In genomic region chr2:122368081-122368971, GRCm38 (mm10) we compare ENCODE assay signal across 8 mouse cellular contexts. TPM values are rescaled to one million over a fixed set of nuclear protein-coding genes. Genes with fewer than 3 reads are reported as not detected.
A peak's percentile ranks its signal among the peaks of the same experiment; 100 is the strongest.
DNase-seq lines count a peak whose midpoint lies in the region; ATAC-seq and TF ChIP-seq lines count a peak whose summit lies in the region.

No protein-coding gene starts in this region.

- peaks cover 14% of the 10 kb centered on the region for H3K27me3 ChIP-seq in heart, embryonic 10.5 days (ENCODE audit: insufficient read depth, poor library complexity, severe bottlenecking)
- H3K27me3 ChIP-seq in Patski: no peaks in the 10 kb centered on the region
- peaks cover 30% of the 10 kb centered on the region for H3K27me3 ChIP-seq in forebrain, embryonic 10.5 days (ENCODE audit: poor library complexity, severe bottlenecking)
- H3K27me3 ChIP-seq in lung, postnatal 0 days (replicated peaks; ENCODE audit: insufficient read depth, low read length): no peaks in the 10 kb centered on the region

- no peaks in the 10 kb centered on the region for H3K9me3 ChIP-seq in heart, embryonic 10.5 days
- H3K9me3 ChIP-seq in forebrain, embryonic 10.5 days: no peaks in the 10 kb centered on the region
- no peaks in the 10 kb centered on the region for H3K9me3 ChIP-seq in lung, postnatal 0 days (ENCODE audit: low read length)

- under 1% methylated on average over 50 of the region's 55 CpGs for WGBS in heart, embryonic 10.5 days
- under 1% methylated on average over 49 of the region's 55 CpGs for WGBS in forebrain, embryonic 10.5 days
- WGBS in lung, postnatal 0 days: 3% methylated on average over 25 of the region's 55 CpGs

- no peak for TF ChIP-seq CTCF in Patski (IDR thresholded peaks at IDR 0.05)
- TF ChIP-seq CTCF in lung, postnatal 0 days (IDR thresholded peaks at IDR 0.05): peak; percentile 38

- no peak for TF ChIP-seq EP300 in lung, postnatal 0 days (IDR thresholded peaks at IDR 0.05)

- DNase-seq in heart, embryonic 10.5 days (ENCODE audit: low spot score): no peak
- no peak for DNase-seq in heart, postnatal 14 days
- no peak for DNase-seq in Patski (ENCODE audit: low read depth, low spot score)
- DNase-seq in forebrain, embryonic 10.5 days (ENCODE audit: extremely low spot score, low spot score): peak; percentile 50
- peak; percentile 34 for DNase-seq in kidney, adult 18-20 months
- peak; percentile 27 for DNase-seq in lung, postnatal 0 days (ENCODE audit: low spot score)
- peak; percentile 78 for DNase-seq in testis, postnatal 10 days (ENCODE audit: low spot score)
- DNase-seq in left cerebral cortex, adult 8-10 months (ENCODE audit: low spot score in 2 of 2): no peak

- ATAC-seq in Patski: peak; percentile 32
- peak; percentile 75 for ATAC-seq in lung, postnatal 0 days

- intact Hi-C loops in heart, postnatal 14 days (cut with DNase I): no loop called here

- peak overlapping the region; percentile 72 for H3K9ac ChIP-seq in lung, postnatal 0 days (replicated peaks; ENCODE audit: low read depth)

- peak overlapping the region; percentile 89 for H3K4me3 ChIP-seq in heart, embryonic 10.5 days
- peak overlapping the region; percentile 98 for H3K4me3 ChIP-seq in forebrain, embryonic 10.5 days
- peak overlapping the region; percentile 87 for H3K4me3 ChIP-seq in lung, postnatal 0 days (ENCODE audit: low read depth, low read length)

- peak overlapping the region; percentile 96 for H3K27ac ChIP-seq in heart, embryonic 10.5 days
- peak overlapping the region; percentile 96 for H3K27ac ChIP-seq in forebrain, embryonic 10.5 days
- no peak overlapping the region for H3K27ac ChIP-seq in lung, postnatal 0 days (ENCODE audit: low read length)

- CTCF ChIA-PET in Patski (lab: Charles Lee): interaction anchor here (1.0 to 1.5 kb wide), 5 partner anchors 10 to 59 kb away, joined by 3 to 8 read pairs (median 5); no protein-coding TSS in a partner anchor

- POLR2A ChIA-PET in Patski (lab: Charles Lee): interaction anchor here (0.5 to 1.1 kb wide), 5 partner anchors 8 to 230 kb away, joined by 3 to 5 read pairs (median 3); no protein-coding TSS in a partner anchor

- peaks cover 8% of the 10 kb centered on the region; the same call in 1 of the 2 replicates for H3K36me3 ChIP-seq in heart, embryonic 10.5 days
- peaks cover 14% of the 10 kb centered on the region for H3K36me3 ChIP-seq in forebrain, embryonic 10.5 days (replicated peaks)
- no peaks in the 10 kb centered on the region for H3K36me3 ChIP-seq in lung, postnatal 0 days (ENCODE audit: insufficient read depth, low read length)

- in situ Hi-C loops in Patski (cut with MboI; ENCODE audit: low pct_unique_long_range_greater_than_20kb): no loop called here

- peaks cover 33% of the 10 kb centered on the region for H3K4me1 ChIP-seq in heart, embryonic 10.5 days
- peaks cover 45% of the 10 kb centered on the region for H3K4me1 ChIP-seq in forebrain, embryonic 10.5 days
- H3K4me1 ChIP-seq in lung, postnatal 0 days (ENCODE audit: insufficient read depth, low read depth, low read length): no peaks in the 10 kb centered on the region

- H3K4me2 ChIP-seq in lung, postnatal 0 days (replicated peaks; ENCODE audit: low read depth, low read length): peak overlapping the region; percentile 98

RNA-seq across cellular contexts. Expression of gene Shf, which starts 0.6 kb away (rescaled TPM):
- 3.2 and 5.4 TPM in 2 replicates for polyA plus RNA-seq in heart, embryonic 10.5 days (2016; fragmentation: Nextera tagmentation; extraction: Ambion mirVana)
- 1 to 10 TPM; 4.9 to 6.2 TPM for total RNA-seq in heart, postnatal 14 days (2021)
- 8.3 TPM for polyA plus RNA-seq in Patski (2021)
- polyA plus RNA-seq in forebrain, embryonic 10.5 days (2016; fragmentation: Nextera tagmentation; extraction: Ambion mirVana): 3.3 and 4.6 TPM in 2 replicates
- 1.8 and 2.5 TPM in 2 replicates for polyA plus RNA-seq in lung, postnatal 0 days (2015; fragmentation: Nextera tagmentation; extraction: Ambion mirVana)
- 10 to 100 TPM; 60.1 to 71.6 (median 71.0) TPM for total RNA-seq in left cerebral cortex, adult 8-10 months (2022)

RNA-seq across cellular contexts. Expression of gene Duox1, which starts 52.9 kb away (rescaled TPM):
- 0.02 TPM in 1 of 2 replicates, not detected in the other for polyA plus RNA-seq in heart, embryonic 10.5 days (2016; fragmentation: Nextera tagmentation; extraction: Ambion mirVana)
- under 1 TPM; 0.24 to 0.37 TPM for total RNA-seq in heart, postnatal 14 days (2021)
- polyA plus RNA-seq in Patski (2021): 0.04 TPM
- polyA plus RNA-seq in forebrain, embryonic 10.5 days (2016; fragmentation: Nextera tagmentation; extraction: Ambion mirVana): 0.05 TPM in 1 of 2 replicates, not detected in the other
- 0.06 and 0.15 TPM in 2 replicates for polyA plus RNA-seq in lung, postnatal 0 days (2015; fragmentation: Nextera tagmentation; extraction: Ambion mirVana)
- total RNA-seq in left cerebral cortex, adult 8-10 months (2022): under 1 TPM in 1 of 4 experiments, not detected in 3; 0.07 TPM

RNA-seq across cellular contexts. Expression of gene Duoxa1, which starts 54.8 kb away (rescaled TPM):
- not detected in 2 replicates for polyA plus RNA-seq in heart, embryonic 10.5 days (2016; fragmentation: Nextera tagmentation; extraction: Ambion mirVana)
- under 1 TPM; 0.19 to 0.56 TPM for total RNA-seq in heart, postnatal 14 days (2021)
- polyA plus RNA-seq in Patski (2021): 0.05 TPM
- polyA plus RNA-seq in forebrain, embryonic 10.5 days (2016; fragmentation: Nextera tagmentation; extraction: Ambion mirVana): not detected in 2 replicates
- polyA plus RNA-seq in lung, postnatal 0 days (2015; fragmentation: Nextera tagmentation; extraction: Ambion mirVana): 0.21 TPM in 1 of 2 replicates, not detected in the other
- total RNA-seq in left cerebral cortex, adult 8-10 months (2022): under 1 TPM in 1 of 4 experiments, not detected in 3; 0.55 TPM

RNA-seq across cellular contexts. Expression of gene Slc28a2, which starts 58.0 kb away (rescaled TPM):
- 0.10 and 0.26 TPM in 2 replicates for polyA plus RNA-seq in heart, embryonic 10.5 days (2016; fragmentation: Nextera tagmentation; extraction: Ambion mirVana)
- 10 to 100 TPM; 27.7 to 30.3 TPM for total RNA-seq in heart, postnatal 14 days (2021)
- not detected for polyA plus RNA-seq in Patski (2021)
- polyA plus RNA-seq in forebrain, embryonic 10.5 days (2016; fragmentation: Nextera tagmentation; extraction: Ambion mirVana): not detected in 2 replicates
- 0.10 and 0.17 TPM in 2 replicates for polyA plus RNA-seq in lung, postnatal 0 days (2015; fragmentation: Nextera tagmentation; extraction: Ambion mirVana)
- total RNA-seq in left cerebral cortex, adult 8-10 months (2022): under 1 TPM in 3 of 4 experiments, not detected in 1; 0.25 to 0.54 (median 0.30) TPM

Comparison
In these comparisons a context has a peak if more than half of its experiments do, and no peak if none do; other contexts are left out.
1. DNase-seq: peak in forebrain, embryonic 10.5 days (single experiment), kidney, adult 18-20 months (single experiment), lung, postnatal 0 days (single experiment) and testis, postnatal 10 days (single experiment); none in heart, embryonic 10.5 days (single experiment), heart, postnatal 14 days (0 of 2), Patski (single experiment) and left cerebral cortex, adult 8-10 months (0 of 2).
2. Peak in every context shown above with its lines, with median percentiles within 50 percentile points of each other: H3K4me3 ChIP-seq.